Mouse (Mus musculus) testis, adult 2 months (tissue): ENCODE data around the gene Ramp2. TPM values are rescaled to one million over a fixed set of nuclear protein-coding genes. Genes with fewer than 3 reads are reported as not detected.

Experiments used
- H3K27ac ChIP-seq: fragments of 200-500 bp; 2 replicates; pipeline ENCODE4 v1.5.1; 2012; ENCODE audit warnings: low read depth, low read length; ENCODE audit not compliant: control insufficient read depth, insufficient read depth
- H3K27me3 ChIP-seq: fragments of 200-500 bp; 2 replicates; pipeline ENCODE4 v1.6.1; 2012; ENCODE audit warnings: mild to moderate bottlenecking, low read length, moderate library complexity; ENCODE audit not compliant: control insufficient read depth, insufficient read depth
- H3K36me3 ChIP-seq: fragments of 200-500 bp; 2 replicates; pipeline ENCODE4 v1.6.1; 2012; ENCODE audit warnings: mild to moderate bottlenecking, low read length; ENCODE audit not compliant: control insufficient read depth, insufficient read depth
- H3K4me1 ChIP-seq: fragments of 200-500 bp; 2 replicates; pipeline ENCODE4 v1.6.1; 2012; ENCODE audit warnings: low read length; ENCODE audit not compliant: control insufficient read depth, insufficient read depth
- H3K4me3 ChIP-seq: fragments of 200-500 bp; 2 replicates; pipeline ENCODE4 v1.5.1; 2012; ENCODE audit warnings: low read depth, mild to moderate bottlenecking, low read length, moderate library complexity, mixed read lengths; ENCODE audit not compliant: control insufficient read depth
- CTCF ChIP-seq: fragments of 200-500 bp; IDR thresholded peaks from 2 replicates; pipeline ENCODE4 v1.5.1; 2012; ENCODE audit warnings: low read depth, mild to moderate bottlenecking, inconsistent platforms, low read length, moderate library complexity; ENCODE audit not compliant: control insufficient read depth, insufficient read depth, insufficient replicate concordance
- POLR2A ChIP-seq: fragments of 200-500 bp; IDR thresholded peaks from 2 replicates; pipeline ENCODE4 v1.6.1; 2012; ENCODE audit warnings: low read depth, mild to moderate bottlenecking, inconsistent platforms, low read length, moderate library complexity; ENCODE audit not compliant: control insufficient read depth
- polyA plus RNA-seq: library from polyadenylated mRNA; depleted of rRNA; stranded (reverse); fragments of >200 nt; gene quantifications from 2 replicates; pipeline ENCODE4 v1.2.3, GENCODE M21; 2012

Gene Ramp2
- polyA plus RNA-seq, 1 experiment, result 5.8 TPM

DNA sequence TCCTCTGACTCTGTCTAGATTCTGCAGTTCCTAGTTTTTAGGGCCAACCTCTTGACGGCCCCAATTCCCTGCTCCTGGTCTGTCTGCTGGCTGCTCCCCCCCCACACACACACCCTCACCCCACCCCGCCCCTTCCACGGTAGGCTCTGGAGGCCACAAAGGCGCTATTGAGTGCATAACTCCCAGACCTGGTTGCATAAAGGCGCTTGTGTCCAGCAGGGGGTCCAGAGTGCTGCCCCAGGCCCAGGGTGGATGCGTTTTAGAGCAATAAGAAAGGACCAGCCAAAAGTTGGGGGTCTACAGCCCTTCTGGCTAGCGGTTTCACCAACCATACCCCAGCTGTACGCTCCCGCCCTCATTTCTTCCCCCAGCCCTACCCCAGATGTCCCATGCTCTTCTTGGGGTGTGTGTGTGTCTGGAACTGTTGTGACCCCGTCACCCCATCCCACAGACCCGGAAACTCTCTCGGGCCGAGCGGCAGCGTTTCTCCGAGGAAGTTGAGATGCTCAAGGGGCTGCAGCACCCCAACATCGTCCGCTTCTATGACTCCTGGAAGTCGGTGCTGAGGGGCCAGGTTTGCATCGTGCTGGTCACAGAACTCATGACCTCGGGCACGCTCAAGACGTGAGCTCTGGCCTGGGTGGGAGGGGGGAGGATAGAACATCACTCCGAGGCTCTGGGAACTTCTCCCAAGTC, 16.6 kb downstream of the Ramp2 start:
- Histone ChIP-seq H3K27ac (no peak overlapping the region), H3K27me3 (peaks cover 2% of the 10 kb centered on the region; the same call in 1 of the 2 replicates), H3K4me3 (peak overlapping the region; percentile 26), H3K36me3 (no peaks in the 10 kb centered on the region), H3K4me1 (peaks cover 35% of the 10 kb centered on the region)
- TF ChIP-seq CTCF, result no peak
- TF ChIP-seq POLR2A, result no peak

DNA sequence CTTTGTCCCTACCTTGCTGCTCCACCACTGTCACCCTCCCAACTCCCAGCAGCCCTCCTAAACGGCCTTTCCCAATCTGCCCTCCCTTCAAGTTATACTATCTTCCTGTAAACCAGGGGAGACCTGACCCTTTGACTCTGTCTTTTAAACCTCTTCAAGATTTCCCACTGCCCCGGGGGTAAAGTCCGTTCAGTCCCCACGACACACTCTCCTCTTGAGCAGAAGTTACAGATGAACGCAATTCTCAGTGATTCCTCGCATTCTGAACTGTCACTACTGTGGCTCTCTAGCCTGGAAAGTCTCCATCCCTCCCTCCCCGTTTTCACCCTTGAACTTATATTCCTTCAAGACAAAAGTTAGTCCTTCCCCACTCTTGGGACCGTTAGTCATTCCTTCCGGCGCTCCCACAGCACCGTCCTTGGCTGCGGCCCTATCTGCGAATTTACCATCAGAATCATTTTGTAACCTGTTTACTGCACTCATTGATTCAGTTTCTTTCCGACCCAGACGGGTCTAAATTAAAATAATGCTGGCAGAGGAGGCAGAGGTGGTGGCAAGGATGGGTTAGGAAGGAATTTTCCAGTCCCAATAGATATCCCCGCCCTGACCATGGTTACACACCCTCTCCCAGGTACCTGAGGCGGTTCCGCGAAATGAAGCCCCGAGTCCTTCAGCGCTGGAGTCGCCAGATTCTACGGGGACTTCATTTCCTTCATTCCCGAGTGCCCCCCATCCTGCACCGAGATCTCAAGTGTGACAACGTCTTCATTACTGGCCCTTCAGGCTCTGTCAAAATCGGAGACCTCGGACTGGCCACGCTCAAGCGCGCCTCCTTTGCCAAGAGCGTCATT, 17.5 kb downstream of the Ramp2 start:
- no peak for TF ChIP-seq CTCF
- TF ChIP-seq POLR2A, result no peak
- H3K27me3 ChIP-seq, result peaks cover 2% of the 10 kb centered on the region; the same call in 1 of the 2 replicates

DNA sequence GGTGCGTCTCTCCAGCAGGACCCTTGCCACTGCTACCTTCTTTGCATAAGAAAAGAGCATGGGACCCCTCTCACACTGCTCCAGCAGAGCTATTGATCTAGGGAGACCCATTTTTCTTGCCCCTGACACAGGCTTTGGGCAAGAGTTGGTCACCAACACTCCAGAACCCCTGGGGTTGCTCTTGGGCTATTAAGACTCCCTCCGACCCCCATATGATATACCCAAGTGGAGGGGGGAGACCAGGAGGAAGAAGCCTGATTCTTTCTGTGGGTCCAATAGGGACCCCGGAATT, 18.1 kb downstream of the Ramp2 start:
- H3K4me1 ChIP-seq, result peaks cover 35% of the 10 kb centered on the region
- H3K36me3 ChIP-seq, result no peaks in the 10 kb centered on the region
- H3K27me3 ChIP-seq, result peaks cover 2% of the 10 kb centered on the region; the same call in 1 of the 2 replicates
- H3K27ac ChIP-seq, result 0 out of 2 replicates have a peak overlapping the region, but pooled peaks have one; percentile 5
- no peak overlapping the region for H3K4me3 ChIP-seq
- TF ChIP-seq CTCF (no peak), POLR2A (no peak)

More for the DNA sequence above, 17.5 kb downstream of the Ramp2 start:
- Histone ChIP-seq H3K4me3 (no peak overlapping the region), H3K4me1 (peaks cover 35% of the 10 kb centered on the region), H3K27ac (0 out of 2 replicates have a peak overlapping the region, but pooled peaks have one; percentile 5), H3K36me3 (no peaks in the 10 kb centered on the region)

DNA sequence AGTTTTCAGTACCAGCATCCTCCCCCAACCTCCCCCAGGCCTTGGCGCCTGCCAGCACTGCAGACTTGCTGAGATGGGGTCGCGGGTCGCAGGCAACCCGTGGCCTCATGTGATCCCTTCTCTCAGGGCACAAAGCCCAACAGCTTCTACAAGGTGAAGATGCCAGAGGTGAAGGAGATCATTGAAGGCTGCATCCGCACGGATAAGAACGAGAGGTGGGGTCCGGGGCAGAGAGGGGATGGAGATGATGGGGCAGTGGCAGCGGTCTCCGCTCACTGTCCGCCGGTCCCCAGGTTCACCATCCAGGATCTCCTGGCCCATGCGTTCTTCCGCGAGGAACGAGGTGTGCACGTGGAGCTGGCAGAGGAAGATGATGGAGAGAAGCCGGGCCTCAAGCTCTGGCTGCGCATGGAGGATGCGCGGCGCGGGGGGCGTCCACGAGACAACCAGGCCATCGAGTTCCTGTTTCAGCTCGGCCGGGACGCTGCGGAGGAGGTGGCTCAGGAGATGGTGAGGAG, 19.2 kb downstream of the Ramp2 start:
- peaks cover 2% of the 10 kb centered on the region; the same call in 1 of the 2 replicates for H3K27me3 ChIP-seq

DNA sequence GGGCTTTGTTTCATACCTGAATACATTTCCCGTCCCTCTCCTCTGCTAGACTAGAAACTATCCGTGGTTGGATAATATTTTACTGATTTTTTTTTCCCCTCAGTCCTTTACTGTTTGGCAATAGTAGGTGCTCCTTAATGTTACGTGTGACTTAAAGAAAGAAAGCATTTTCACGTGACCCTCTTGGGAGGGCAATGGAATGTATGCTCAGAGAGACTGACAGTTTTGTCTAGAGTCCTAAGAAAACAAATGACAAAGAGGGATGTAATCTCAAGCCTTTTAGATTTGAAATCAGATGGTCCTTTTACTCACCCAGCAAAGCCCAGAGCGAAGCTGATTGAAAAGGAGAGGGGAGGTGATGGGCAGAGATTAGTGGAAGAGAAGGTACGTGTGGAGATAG, 20.1 kb downstream of the Ramp2 start:
- H3K36me3 ChIP-seq, result no peaks in the 10 kb centered on the region
- no peak overlapping the region for H3K4me3 ChIP-seq

More for the DNA sequence above, 19.2 kb downstream of the Ramp2 start:
- no peaks in the 10 kb centered on the region for H3K36me3 ChIP-seq
- H3K4me3 ChIP-seq, result peak overlapping the region; percentile 68
- TF ChIP-seq POLR2A (no peak), CTCF (no peak)
- no peak overlapping the region for H3K27ac ChIP-seq
- H3K4me1 ChIP-seq, result peaks cover 30% of the 10 kb centered on the region

DNA sequence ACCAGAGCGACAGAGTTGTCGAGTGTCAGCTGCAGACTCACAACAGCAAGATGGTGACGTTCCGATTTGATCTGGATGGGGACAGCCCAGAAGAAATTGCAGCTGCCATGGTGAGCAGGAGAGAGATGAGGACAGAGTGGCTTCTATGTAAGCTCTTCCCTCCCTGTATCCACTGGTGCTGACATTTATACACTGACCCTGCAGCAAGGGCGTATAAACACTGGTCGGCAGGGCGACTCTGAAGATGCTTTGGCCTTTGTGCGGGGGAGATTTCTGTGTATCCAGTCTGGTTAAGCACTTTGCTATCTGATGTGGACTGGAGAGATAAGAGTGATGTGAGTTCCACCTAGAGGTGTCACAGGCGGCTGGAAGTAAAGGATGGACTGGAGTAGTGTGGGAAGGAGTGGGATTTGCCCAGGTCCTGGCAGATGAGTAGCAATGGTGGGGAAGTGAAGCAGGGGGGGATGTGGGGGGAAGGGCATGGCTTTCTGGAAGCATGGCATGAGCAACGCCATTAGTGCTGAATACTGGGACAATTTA, 23.8 kb downstream of the Ramp2 start:
- Histone ChIP-seq H3K27me3 (no peaks in the 10 kb centered on the region), H3K27ac (no peak overlapping the region), H3K4me3 (no peak overlapping the region)

More for the DNA sequence above, 20.1 kb downstream of the Ramp2 start:
- Histone ChIP-seq H3K4me1 (peaks cover 24% of the 10 kb centered on the region), H3K27me3 (peaks cover 2% of the 10 kb centered on the region; the same call in 1 of the 2 replicates), H3K27ac (no peak overlapping the region)
- no peak for TF ChIP-seq POLR2A
- no peak for TF ChIP-seq CTCF

DNA sequence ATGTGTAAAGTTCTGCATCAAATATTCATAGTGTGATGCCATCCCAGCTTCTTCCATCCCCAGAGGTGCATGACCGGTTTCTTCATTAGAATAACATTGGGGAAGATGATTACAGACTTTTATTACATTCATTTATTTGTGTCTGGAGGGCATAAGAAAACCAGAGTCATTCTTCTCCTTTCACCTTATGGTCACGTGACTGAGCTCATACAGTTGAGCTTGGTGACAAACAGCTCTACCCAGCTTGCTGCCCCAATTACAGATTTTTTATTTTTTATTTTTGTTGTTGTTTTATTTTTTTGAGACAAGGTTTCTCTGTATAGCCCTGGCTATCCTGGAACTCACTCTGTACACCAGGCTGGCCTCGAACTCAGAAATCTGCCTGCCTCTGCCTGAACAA, 26.6 kb downstream of the Ramp2 start:
- Histone ChIP-seq H3K4me3 (no peak overlapping the region), H3K27ac (no peak overlapping the region), H3K27me3 (no peaks in the 10 kb centered on the region), H3K36me3 (no peaks in the 10 kb centered on the region), H3K4me1 (peaks cover 5% of the 10 kb centered on the region)
- TF ChIP-seq CTCF, result no peak
- TF ChIP-seq POLR2A, result no peak

More for the DNA sequence above, 23.8 kb downstream of the Ramp2 start:
- peaks cover 6% of the 10 kb centered on the region for H3K4me1 ChIP-seq
- H3K36me3 ChIP-seq, result no peaks in the 10 kb centered on the region
- TF ChIP-seq CTCF (no peak), POLR2A (no peak)
